In the genomic region with DNA sequence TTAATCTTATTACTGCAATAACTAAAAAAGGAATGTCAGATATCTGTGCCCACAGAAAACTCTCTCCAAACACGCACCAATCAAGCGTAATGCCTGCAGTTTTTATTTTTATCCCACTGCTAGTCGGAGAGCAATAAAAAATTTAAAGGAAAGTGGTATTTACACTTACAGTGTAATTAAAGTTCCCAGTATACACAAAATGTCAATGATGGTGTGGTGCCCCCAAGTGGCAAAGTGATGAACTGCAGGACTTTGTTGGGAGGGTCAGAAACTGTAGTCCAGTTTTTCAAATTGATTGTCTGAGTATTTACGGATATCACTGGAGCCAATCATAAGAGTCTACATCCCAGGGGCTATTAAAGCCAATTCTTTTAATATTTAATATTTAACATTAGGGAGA, we compare ENCODE assay signal across 9 mouse cellular contexts. TPM values are rescaled to one million over a fixed set of nuclear protein-coding genes. Genes with fewer than 3 reads are reported as not detected.
DNase-seq lines count a peak whose midpoint lies in the region; ATAC-seq lines count a peak whose summit lies in the region.
"Had no signal": no experiment of that assay in that cellular context is flagged by ENCODE, and none has a peak within 500 bp of the region (broad histone marks: within the 10 kb centered on the region; RNA-seq: fewer than 3 reads in every experiment).

No protein-coding gene starts in this region.

- intact Hi-C loops in heart, postnatal 36 days (cut with DNase I) = loop anchor here (1.0 to 5.0 kb wide), 3 partner anchors 815 to 1110 kb away; no protein-coding TSS in a partner anchor
- intact Hi-C loops in left cerebral cortex, postnatal 36 days (cut with DNase I) = loop anchor here (2.0 to 10.0 kb wide), 3 partner anchors 814 to 977 kb away; no protein-coding TSS in a partner anchor

- WGBS in hindbrain, embryonic 14.5 days = 11% methylated on average over 4 of the region's 4 CpGs
- 14% methylated on average over 4 of the region's 4 CpGs for WGBS in hindbrain, embryonic 13.5 days
- 21% methylated on average over 4 of the region's 4 CpGs for WGBS in neural tube, embryonic 11.5 days

- peak; percentile 88 for DNase-seq in hindbrain, embryonic 14.5 days (ENCODE audit: low spot score)
- peak; percentile 50 to 89 for DNase-seq in adrenal gland, adult (ENCODE audit: inconsistent age in 2 of 2, low spot score in 1 of 2)
- peak; percentile 41 for DNase-seq in embryo, embryonic 11.5 days (ENCODE audit: low read depth, low spot score)
- peak; percentile 65 to 87 for DNase-seq in heart, postnatal 36 days
- DNase-seq in left cerebral cortex, postnatal 36 days (ENCODE audit: low spot score in 2 of 2) = peak; percentile 64 to 79
- DNase-seq in neural tube, embryonic 11.5 days (ENCODE audit: low spot score) = peak; percentile 75
- peak; percentile 54 for DNase-seq in thymus, postnatal 0 days (ENCODE audit: low spot score)

- no peaks in the 10 kb centered on the region for H3K4me1 ChIP-seq in hindbrain, embryonic 14.5 days (replicated peaks; ENCODE audit: control insufficient read depth, insufficient read depth, low read length)
- H3K4me1 ChIP-seq in hindbrain, embryonic 13.5 days (replicated peaks) = no peaks in the 10 kb centered on the region
- H3K4me1 ChIP-seq in neural tube, embryonic 11.5 days (ENCODE audit: control insufficient read depth, insufficient read depth, low read length) = no peaks in the 10 kb centered on the region

- no peaks in the 10 kb centered on the region for H3K9me3 ChIP-seq in hindbrain, embryonic 14.5 days (ENCODE audit: control insufficient read depth, low read length)
- no peaks in the 10 kb centered on the region for H3K9me3 ChIP-seq in hindbrain, embryonic 13.5 days
- no peaks in the 10 kb centered on the region for H3K9me3 ChIP-seq in neural tube, embryonic 11.5 days (ENCODE audit: control insufficient read depth, low read length)
- H3K9me3 ChIP-seq: megakaryocyte, embryonic 14.5 days had no signal

- H3K4me2 ChIP-seq in hindbrain, embryonic 14.5 days (replicated peaks) = no peak overlapping the region
- no peak overlapping the region for H3K4me2 ChIP-seq in hindbrain, embryonic 13.5 days
- H3K4me2 ChIP-seq in neural tube, embryonic 11.5 days (ENCODE audit: low read depth) = no peak overlapping the region

- H3K27ac ChIP-seq in hindbrain, embryonic 14.5 days = no peak overlapping the region
- no peak overlapping the region for H3K27ac ChIP-seq in hindbrain, embryonic 13.5 days
- H3K27ac ChIP-seq in neural tube, embryonic 11.5 days (ENCODE audit: low read depth, low read length) = no peak overlapping the region

- no peak for ATAC-seq in hindbrain, embryonic 14.5 days (ENCODE audit: low FRiP score)
- ATAC-seq in hindbrain, embryonic 13.5 days (ENCODE audit: low FRiP score) = no peak
- no peak for ATAC-seq in neural tube, embryonic 11.5 days (ENCODE audit: insufficient read depth, low FRiP score, low TSS enrichment)

- no peaks in the 10 kb centered on the region for H3K27me3 ChIP-seq in hindbrain, embryonic 14.5 days (ENCODE audit: control insufficient read depth, insufficient read depth, low read length)
- H3K27me3 ChIP-seq in hindbrain, embryonic 13.5 days = peaks cover 13% of the 10 kb centered on the region; the same call in 1 of the 2 replicates
- no peaks in the 10 kb centered on the region for H3K27me3 ChIP-seq in neural tube, embryonic 11.5 days (ENCODE audit: control insufficient read depth, insufficient read depth, low read length)
- H3K27me3 ChIP-seq: megakaryocyte, embryonic 14.5 days had no signal

- no peak overlapping the region for H3K9ac ChIP-seq in hindbrain, embryonic 14.5 days
- no peak overlapping the region for H3K9ac ChIP-seq in hindbrain, embryonic 13.5 days
- H3K9ac ChIP-seq in neural tube, embryonic 11.5 days (ENCODE audit: low read length) = no peak overlapping the region

- no peaks in the 10 kb centered on the region for H3K36me3 ChIP-seq in hindbrain, embryonic 14.5 days (replicated peaks; ENCODE audit: control insufficient read depth, insufficient read depth)
- no peaks in the 10 kb centered on the region for H3K36me3 ChIP-seq in hindbrain, embryonic 13.5 days
- H3K36me3 ChIP-seq in neural tube, embryonic 11.5 days (ENCODE audit: control insufficient read depth, insufficient read depth, low read length) = no peaks in the 10 kb centered on the region

- H3K4me3 ChIP-seq in hindbrain, embryonic 14.5 days (replicated peaks; ENCODE audit: low read length) = no peak overlapping the region
- H3K4me3 ChIP-seq in hindbrain, embryonic 13.5 days = no peak overlapping the region
- no peak overlapping the region for H3K4me3 ChIP-seq in neural tube, embryonic 11.5 days (ENCODE audit: low read depth, low read length)
- H3K4me3 ChIP-seq: megakaryocyte, embryonic 14.5 days had no signal

RNA-seq across cellular contexts. Expression of a gene that starts 5.9 kb away (rescaled TPM):
- 11.4 and 13.7 TPM in 2 replicates for polyA plus RNA-seq in hindbrain, embryonic 14.5 days (2014; fragmentation: Nextera tagmentation; extraction: Ambion mirVana)
- 12.4 and 12.8 TPM in 2 replicates for polyA plus RNA-seq in hindbrain, embryonic 13.5 days (2015; fragmentation: Nextera tagmentation; extraction: Ambion mirVana)
- total RNA-seq in heart, postnatal 36 days (2021) = 1 to 10 TPM; 6.2 to 6.8 TPM
- total RNA-seq in left cerebral cortex, postnatal 36 days (2021) = 10 to 100 TPM in 1 of 2 experiments, 1 to 10 TPM in 1; 8.3 to 11.6 TPM
- 12.6 and 14.1 TPM in 2 replicates for polyA plus RNA-seq in neural tube, embryonic 11.5 days (2014; fragmentation: Nextera tagmentation; extraction: Ambion mirVana)
- 16.0 and 17.3 TPM in 2 replicates for polyA plus RNA-seq in thymus, postnatal 0 days (2015; fragmentation: Nextera tagmentation; extraction: Ambion mirVana)

RNA-seq across cellular contexts. Expression of a gene that starts 6.0 kb away (rescaled TPM):
- 2.9 and 3.2 TPM in 2 replicates for polyA plus RNA-seq in hindbrain, embryonic 14.5 days (2014; fragmentation: Nextera tagmentation; extraction: Ambion mirVana)
- 3.2 TPM in 2 replicates for polyA plus RNA-seq in hindbrain, embryonic 13.5 days (2015; fragmentation: Nextera tagmentation; extraction: Ambion mirVana)
- total RNA-seq in heart, postnatal 36 days (2021) = not detected
- total RNA-seq in left cerebral cortex, postnatal 36 days (2021) = 1 to 10 TPM in 1 of 2 experiments, under 1 TPM in 1; 0.95 to 1.4 TPM
- polyA plus RNA-seq in neural tube, embryonic 11.5 days (2014; fragmentation: Nextera tagmentation; extraction: Ambion mirVana) = 0.54 and 1.1 TPM in 2 replicates
- polyA plus RNA-seq in thymus, postnatal 0 days (2015; fragmentation: Nextera tagmentation; extraction: Ambion mirVana) = 0.53 and 0.62 TPM in 2 replicates
